Mouse (Mus musculus) left cerebral cortex, adult 8-10 months (tissue): ENCODE measurements at regions not wholly inside any gene's neighbourhood (a gene's known extent, or its start where the extent isn't known, plus 50 kb on each side); places are given as distances from the start of the nearest gene placed in this dataset.
"Not testable (repeated sequence)": the region's sequence is repeated elsewhere in the genome, so short reads cannot be mapped to it uniquely, and the experiment has no call there.

Experiments used
- DNase-seq, 2 experiments: peaks; one replicate each; pipeline ENCODE4 v3.0.0; 2022; ENCODE audit warnings: low spot score in 2 of 2

DNA sequence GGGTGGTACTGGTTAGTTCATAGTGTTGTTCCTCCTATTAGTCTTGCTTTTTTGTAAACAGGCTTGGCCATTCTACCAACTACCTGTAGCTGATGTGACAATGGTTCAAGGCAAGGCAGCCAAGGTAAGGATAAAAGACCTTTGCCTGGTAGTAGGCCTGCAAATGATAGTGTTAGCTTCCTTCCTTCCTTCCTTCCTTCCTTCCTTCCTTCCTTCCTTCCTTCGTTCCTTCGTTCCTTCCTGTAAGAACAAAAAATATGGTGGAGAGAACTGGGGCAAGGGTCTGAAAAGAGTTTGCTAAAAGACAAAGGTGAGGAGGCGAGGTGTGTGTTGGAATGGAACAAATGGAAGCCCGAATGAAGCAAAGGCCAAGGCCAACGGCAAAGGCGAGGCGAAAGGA is 84.8 kb upstream of the Ezh2 start:
- DNase-seq, result not testable (repeated sequence)

GRCm38 (mm10) chr6:47672741-47673140 is 77.6 kb upstream of the Ezh2 start:
- DNase-seq, result peak; percentile 36 to 43

DNA sequence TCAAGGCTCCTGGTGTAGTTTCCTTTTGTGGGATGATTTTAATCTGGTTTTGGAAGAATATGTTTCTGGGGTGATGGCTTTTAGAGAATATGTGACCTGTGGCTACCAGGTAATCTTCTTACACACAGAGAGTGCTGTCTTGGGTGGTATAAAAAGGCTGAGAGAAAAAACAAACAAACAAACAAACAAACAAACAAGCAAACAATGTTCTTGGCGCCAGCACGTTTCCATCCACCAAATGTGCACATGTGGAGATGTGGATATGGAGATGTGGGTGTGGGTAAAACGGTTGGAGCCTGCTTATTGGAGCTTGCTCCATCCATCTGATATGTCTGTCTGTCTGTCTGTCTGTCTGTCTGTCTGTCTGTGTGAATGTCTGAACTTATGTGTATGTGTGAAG is 57.7 kb upstream of the Ezh2 start:
- peak; percentile 78 to 81 for DNase-seq

DNA sequence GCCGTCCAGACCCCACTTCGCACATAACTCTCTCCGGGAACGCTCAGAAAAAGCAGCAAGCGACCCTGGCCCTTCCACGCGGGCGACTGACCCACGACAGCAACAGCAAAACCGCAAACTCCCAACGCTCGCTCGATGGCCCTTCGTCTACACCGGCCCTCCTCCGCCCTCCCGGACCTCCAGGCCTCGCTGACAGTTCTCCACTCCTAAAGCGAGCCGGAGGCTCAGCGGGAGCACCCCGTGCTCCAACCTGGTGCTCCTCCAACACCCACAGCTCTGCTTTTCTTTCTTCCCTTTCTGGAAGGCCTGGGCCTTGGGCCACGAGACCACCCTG is 56.2 kb upstream of the Ezh2 start:
- DNase-seq, result not testable (repeated sequence)

DNA sequence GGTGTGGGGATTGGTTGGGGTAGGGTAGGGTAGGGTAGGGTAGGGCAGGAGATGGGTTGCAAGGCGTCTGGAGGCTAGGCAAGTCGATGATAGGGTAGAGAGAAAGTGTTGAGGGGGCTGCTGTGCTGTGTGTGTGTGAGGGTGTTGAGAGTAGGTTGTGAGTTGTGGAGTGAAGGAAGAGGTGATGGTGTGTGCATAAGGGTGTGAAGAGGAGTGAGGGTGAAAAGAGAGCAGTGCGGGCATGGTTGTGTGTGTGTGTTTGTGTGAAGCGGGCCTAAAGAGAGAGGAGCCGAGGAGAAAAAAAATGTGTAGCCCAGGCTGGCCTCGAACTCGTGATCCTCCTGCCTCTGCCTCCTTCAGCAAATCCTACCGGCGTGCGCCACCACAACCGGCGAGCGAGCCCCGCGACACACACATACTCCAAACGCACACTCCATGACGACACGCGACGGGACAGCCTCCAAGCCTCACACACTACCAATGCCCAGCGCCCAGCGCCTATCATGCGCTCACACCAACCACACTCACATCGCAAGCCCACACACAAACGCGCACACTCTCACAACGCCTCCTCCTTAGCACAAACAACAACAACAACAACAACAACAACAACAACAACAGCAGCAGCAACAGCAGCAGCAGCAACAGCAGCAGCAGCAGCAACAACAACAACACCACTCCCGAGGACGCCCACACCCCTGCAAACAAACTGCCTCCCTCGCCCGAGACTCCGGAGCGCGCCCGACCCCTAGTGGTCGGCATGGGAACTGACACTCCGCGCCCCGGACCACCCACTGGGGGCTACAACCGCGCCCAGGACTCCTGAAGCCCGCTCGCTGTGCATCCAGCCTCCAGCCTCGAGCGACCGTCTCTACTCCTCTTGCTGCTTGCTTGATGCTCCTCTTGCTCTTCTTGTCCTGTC is 55.6 kb upstream of the Ezh2 start:
- DNase-seq, result peak; percentile 97 to 100

DNA sequence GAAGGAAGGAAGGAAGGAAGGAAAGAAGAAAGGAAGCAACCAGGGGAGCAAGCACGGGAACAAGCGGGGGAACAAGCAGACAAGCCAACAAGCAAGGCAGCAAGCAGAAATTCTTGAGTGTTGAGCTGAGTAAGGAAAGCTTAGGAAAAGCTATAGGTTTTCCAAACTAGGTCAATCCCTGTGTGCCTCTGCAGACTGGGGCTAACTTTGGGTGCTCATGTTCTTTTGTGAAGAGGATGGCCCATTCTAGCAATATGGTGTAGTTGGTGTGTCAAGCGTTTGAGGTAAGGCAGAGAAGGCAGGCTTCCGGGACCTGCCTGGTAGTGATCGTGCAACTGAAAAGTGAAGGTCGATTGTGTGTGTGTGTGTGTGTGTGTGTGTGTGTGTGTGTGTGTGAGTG is 54.8 kb upstream of the Ezh2 start:
- peak; percentile 10 to 28 for DNase-seq

DNA sequence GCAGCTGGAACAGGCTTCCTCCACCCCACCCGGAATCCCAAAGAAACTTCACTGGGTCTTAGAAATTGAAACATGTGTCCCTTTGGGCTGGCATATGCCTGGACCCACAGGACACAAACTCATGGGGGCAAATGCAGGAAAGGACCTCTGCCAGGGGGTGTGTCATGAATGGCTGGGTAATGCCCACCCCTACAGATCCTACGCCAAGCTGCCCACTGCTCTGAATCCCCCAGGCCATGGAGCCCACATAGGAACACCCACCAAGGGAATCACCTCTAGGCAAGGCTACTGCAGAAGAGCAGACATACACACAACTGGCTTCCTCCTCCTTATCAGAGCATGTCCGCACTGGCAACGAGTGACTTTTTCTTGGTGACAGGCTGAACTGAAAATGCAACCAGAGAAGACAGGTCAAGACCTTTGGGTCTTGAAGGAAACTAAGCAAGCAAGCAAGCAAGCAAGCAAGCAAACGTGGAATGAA is 54.4 kb upstream of the Ezh2 start:
- DNase-seq, result peak; percentile 18 to 42

DNA sequence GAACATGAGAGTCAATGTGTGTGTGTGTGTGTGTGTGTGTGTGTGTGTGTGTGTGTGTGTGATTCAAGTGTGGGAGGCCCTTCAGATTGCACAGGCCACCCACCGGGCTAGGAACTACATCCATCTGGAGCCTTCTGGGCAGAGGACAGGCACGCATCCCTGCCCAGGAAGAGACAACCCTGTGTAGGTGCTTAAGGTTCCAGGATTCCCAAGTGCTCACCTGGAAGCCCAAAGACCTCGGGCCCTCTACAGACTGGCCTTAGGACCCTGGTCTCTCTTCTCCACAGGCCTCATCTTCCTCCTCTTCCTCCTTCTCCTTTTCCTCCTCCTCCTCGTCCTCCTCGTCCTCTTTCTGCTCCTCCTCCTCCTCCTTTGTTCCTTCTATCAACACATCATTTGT is 53.8 kb upstream of the Ezh2 start:
- peak; percentile 3 to 24 for DNase-seq

DNA sequence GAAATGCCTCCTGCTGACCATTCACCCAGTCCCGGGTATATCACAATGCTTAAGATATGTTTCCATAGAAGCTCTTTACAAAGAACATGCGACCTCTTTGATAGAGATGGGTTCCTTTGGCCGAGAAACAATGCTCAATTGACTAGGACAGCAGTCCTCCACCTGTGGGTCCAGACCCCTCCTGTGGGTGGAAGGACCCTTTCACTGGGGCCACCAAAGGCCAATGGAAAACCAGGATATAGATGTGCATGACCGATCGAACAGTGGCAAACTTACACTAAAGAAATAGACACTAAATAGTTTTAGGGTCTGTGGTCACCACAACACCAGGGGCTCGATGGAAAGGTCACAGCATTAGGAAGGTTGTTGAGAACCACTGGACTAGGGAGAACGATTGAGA is 53.2 kb upstream of the Ezh2 start:
- peak in 1 of 2 experiments; percentile 33 for DNase-seq

GRCm38 (mm10) chr6:47647876-47648275 is 52.7 kb upstream of the Ezh2 start:
- DNase-seq, result no peak

DNA sequence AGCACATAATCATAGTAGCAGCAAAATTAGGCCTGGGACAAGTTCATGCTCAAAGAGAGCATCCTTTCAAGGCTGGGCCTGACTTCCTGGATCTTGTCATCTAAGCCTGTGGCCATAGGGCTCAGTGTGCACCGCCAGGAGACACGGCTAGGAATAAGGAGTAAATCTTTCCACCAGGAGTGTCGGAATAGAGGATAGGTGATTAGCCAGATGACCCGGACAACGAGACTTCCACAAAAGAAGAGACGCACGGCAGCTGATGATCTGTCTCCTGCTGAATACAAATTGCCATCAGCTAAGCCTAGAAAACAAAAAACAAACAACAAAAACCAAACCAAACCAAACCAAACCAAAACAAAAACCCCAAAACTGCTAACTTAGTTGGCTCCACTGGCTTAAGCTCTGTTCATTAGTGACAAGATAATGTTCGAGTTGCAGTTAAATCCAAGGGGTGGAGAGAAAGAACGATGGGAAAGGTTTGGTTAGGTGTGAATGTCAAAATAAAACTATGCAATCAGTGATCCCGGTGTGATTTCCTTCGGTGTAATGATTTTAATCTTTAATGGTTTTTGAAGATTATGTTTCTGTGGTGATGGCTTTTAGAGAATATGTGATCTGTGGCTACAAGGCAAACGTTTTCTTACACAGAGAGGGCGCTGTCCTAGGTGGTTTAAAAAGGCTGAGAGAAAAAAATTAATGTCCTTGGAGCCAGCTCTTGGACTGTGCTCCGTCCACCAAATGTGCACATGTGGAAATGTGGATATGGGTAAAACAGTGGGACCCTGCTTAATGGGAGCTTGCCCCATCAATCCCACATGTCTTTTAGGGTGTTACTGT is 51.8 kb upstream of the Ezh2 start:
- peak; percentile 9 to 20 for DNase-seq

- no peak for DNase-seq
Measured at GRCm38 (mm10) chr6:47646022-47646421, 50.9 kb upstream of the Ezh2 start.
